Mouse (Mus musculus): ENCODE data around the gene Podxl2.

GRCm38 (mm10) chr6:88793243-88793642 is 81.6 kb downstream of the Podxl2 start:
- TF ChIP-seq CTCF (IDR thresholded peaks at IDR 0.05; ENCODE audit: extremely low read depth, insufficient read depth, insufficient read length, insufficient replicate concordance) (no peak), POLR2A (IDR thresholded peaks at IDR 0.05; ENCODE audit: low read depth, low read length) (no peak)

Measured in spleen, adult 2 months (tissue).